11 mouse cellular contexts compared by ENCODE assay signal in the genomic region with DNA sequence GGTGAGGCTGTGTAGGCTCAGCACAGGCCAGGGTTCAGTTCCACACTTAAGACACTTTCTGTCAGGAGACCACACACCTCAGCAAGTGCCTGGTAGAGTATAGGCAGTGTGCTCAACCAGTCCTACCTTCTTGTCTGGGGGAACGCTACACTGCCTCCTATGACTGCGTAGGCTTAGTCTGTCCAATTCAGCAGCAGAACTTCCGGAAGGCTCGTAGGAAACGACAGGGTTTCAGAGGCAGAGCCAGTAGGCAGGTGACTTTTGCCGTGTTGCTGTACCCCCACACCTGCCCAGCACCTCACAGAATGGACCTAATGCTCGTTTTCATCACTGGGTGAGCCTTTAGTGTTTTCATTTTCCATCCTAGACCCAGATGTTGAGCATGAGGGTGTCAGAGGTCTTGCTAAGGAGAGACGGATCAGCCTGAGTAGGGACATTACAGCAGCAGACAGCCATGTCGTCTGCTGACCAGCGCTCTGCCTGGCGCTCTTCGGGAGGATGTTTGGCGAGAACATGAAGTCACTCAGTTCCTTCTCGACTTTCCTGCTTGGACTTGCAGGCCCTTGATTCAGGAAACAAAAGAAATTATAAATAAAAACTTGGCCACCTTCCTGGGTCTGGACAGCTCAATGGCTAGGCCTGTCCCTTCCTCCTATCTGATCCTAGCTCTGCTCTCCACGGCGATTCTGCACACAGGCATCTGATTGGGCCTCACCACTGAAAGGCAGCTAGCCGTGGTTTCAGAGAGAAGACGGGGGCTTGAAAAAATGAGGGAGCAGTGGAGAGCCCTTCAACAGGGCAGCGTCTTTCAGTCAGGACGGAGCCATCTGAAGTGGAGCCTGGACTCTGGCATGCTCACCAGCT. TPM values are rescaled to one million over a fixed set of nuclear protein-coding genes. Genes with fewer than 3 reads are reported as not detected.
DNase-seq lines count a peak whose midpoint lies in the region; ATAC-seq and TF ChIP-seq lines count a peak whose summit lies in the region.
"Had no signal": no experiment of that assay in that cellular context is flagged by ENCODE, and none has a peak within 500 bp of the region (broad histone marks: within the 10 kb centered on the region; RNA-seq: fewer than 3 reads in every experiment).

No protein-coding gene starts in this region.

- no peaks in the 10 kb centered on the region for H3K36me3 ChIP-seq in heart, embryonic 15.5 days
- H3K36me3 ChIP-seq in kidney, postnatal 0 days (ENCODE audit: insufficient read depth, low read length): no peaks in the 10 kb centered on the region

- peaks cover 23% of the 10 kb centered on the region for H3K4me1 ChIP-seq in heart, embryonic 15.5 days (replicated peaks)
- H3K4me1 ChIP-seq in kidney, postnatal 0 days (replicated peaks; ENCODE audit: insufficient read depth, low read length): peaks cover 8% of the 10 kb centered on the region; the same call in 1 of the 2 replicates

- no peak overlapping the region for H3K4me3 ChIP-seq in heart, embryonic 15.5 days
- H3K4me3 ChIP-seq in kidney, postnatal 0 days (replicated peaks; ENCODE audit: low read depth, low read length): no peak overlapping the region

- no peak overlapping the region for H3K4me2 ChIP-seq in heart, embryonic 15.5 days
- no peak overlapping the region for H3K4me2 ChIP-seq in kidney, postnatal 0 days (ENCODE audit: low read length)
- H3K4me2 ChIP-seq: liver, embryonic 11.5 days; midbrain, embryonic 11.5 days had no signal

- H3K27ac ChIP-seq in heart, embryonic 15.5 days: peak overlapping the region; percentile 53
- H3K27ac ChIP-seq in kidney, postnatal 0 days: peak overlapping the region; percentile 64; the same call in 1 of the 2 replicates

- no peak for TF ChIP-seq CTCF in kidney, postnatal 0 days (IDR thresholded peaks at IDR 0.05; ENCODE audit: low read depth)

- WGBS in heart, embryonic 15.5 days: 77% methylated on average over 20 of the region's 20 CpGs
- WGBS in kidney, postnatal 0 days: 77% methylated on average over 20 of the region's 20 CpGs

- no peak for ATAC-seq in heart, embryonic 15.5 days (replicated peaks; ENCODE audit: insufficient number of reproducible peaks, insufficient read depth, low FRiP score, low read depth)
- no peak for ATAC-seq in kidney, postnatal 0 days (replicated peaks; ENCODE audit: low FRiP score, low read depth)

- no peaks in the 10 kb centered on the region for H3K9me3 ChIP-seq in heart, embryonic 15.5 days (replicated peaks)
- H3K9me3 ChIP-seq in kidney, postnatal 0 days (replicated peaks; ENCODE audit: low read length): no peaks in the 10 kb centered on the region

- H3K9ac ChIP-seq in heart, embryonic 15.5 days: no peak overlapping the region
- no peak overlapping the region for H3K9ac ChIP-seq in kidney, postnatal 0 days (ENCODE audit: low read depth, low read length)

- peak; percentile 35 for DNase-seq in kidney, adult 18-20 months
- no peak for DNase-seq in kidney, adult 11 months
- peak; percentile 36 for DNase-seq in kidney, postnatal 0 days (ENCODE audit: low spot score)
- peak; percentile 85 for DNase-seq in lung, postnatal 36 days
- DNase-seq in natural killer cell, adult 2 months (ENCODE audit: low spot score in 2 of 2): no peak
- no peak for DNase-seq in embryo, embryonic 9.5 days (ENCODE audit: extremely low spot score)
- DNase-seq: embryo, embryonic 11 days; thymus, postnatal 4 days had no signal

- H3K27me3 ChIP-seq in heart, embryonic 15.5 days: no peaks in the 10 kb centered on the region
- no peaks in the 10 kb centered on the region for H3K27me3 ChIP-seq in kidney, postnatal 0 days (ENCODE audit: insufficient read depth, low read length)

RNA-seq across cellular contexts. Expression of gene Lhpp, which starts 59.8 kb away (rescaled TPM):
- polyA plus RNA-seq in heart, embryonic 15.5 days (2015; fragmentation: Nextera tagmentation; extraction: Ambion mirVana): 21.3 and 22.6 TPM in 2 replicates
- polyA plus RNA-seq in kidney, postnatal 0 days (2015; fragmentation: Nextera tagmentation; extraction: Ambion mirVana): 16.5 and 16.8 TPM in 2 replicates

Comparison
In these comparisons a context has a peak if more than half of its experiments do, and no peak if none do; other contexts are left out.
1. DNase-seq: peak in kidney, adult 18-20 months (single experiment), kidney, postnatal 0 days (single experiment) and lung, postnatal 36 days (single experiment); none in kidney, adult 11 months (single experiment), natural killer cell, adult 2 months (0 of 2) and embryo, embryonic 9.5 days (single experiment).